In genomic region chr4:127402166-127402565, GRCm38 (mm10) we compare ENCODE assay signal across 37 mouse cellular contexts. TPM values are rescaled to one million over a fixed set of nuclear protein-coding genes. Genes with fewer than 3 reads are reported as not detected.
A peak's percentile ranks its signal among the peaks of the same experiment; 100 is the strongest.
DNase-seq lines count a peak whose midpoint lies in the region; ATAC-seq and TF ChIP-seq lines count a peak whose summit lies in the region.
"Had no signal": no experiment of that assay in that cellular context is flagged by ENCODE, and none has a peak within 500 bp of the region (broad histone marks: within the 10 kb centered on the region; RNA-seq: fewer than 3 reads in every experiment).

No protein-coding gene starts in this region.

- no peak for TF ChIP-seq CTCF in forebrain, postnatal 0 days (IDR thresholded peaks at IDR 0.05; ENCODE audit: low read depth)

- H3K27ac ChIP-seq in forebrain, postnatal 0 days (ENCODE audit: low read depth, low read length) = no peak overlapping the region
- no peak overlapping the region for H3K27ac ChIP-seq in forebrain, embryonic 11.5 days (ENCODE audit: low read depth, low read length)
- H3K27ac ChIP-seq: embryonic facial prominence, embryonic 10.5 days; embryonic facial prominence, embryonic 15.5 days; heart, embryonic 10.5 days; heart, embryonic 15.5 days; limb, embryonic 13.5 days; lung, embryonic 15.5 days; midbrain, embryonic 12.5 days; neural tube, embryonic 12.5 days; stomach, postnatal 0 days had no signal

- no peak overlapping the region for H3K4me2 ChIP-seq in forebrain, postnatal 0 days (ENCODE audit: low read depth)
- H3K4me2 ChIP-seq in forebrain, embryonic 11.5 days (ENCODE audit: low read depth, low read length, severe bottlenecking) = no peak overlapping the region
- H3K4me2 ChIP-seq: embryonic facial prominence, embryonic 15.5 days; heart, embryonic 15.5 days; limb, embryonic 13.5 days; liver, embryonic 11.5 days; lung, embryonic 15.5 days; midbrain, embryonic 12.5 days; neural tube, embryonic 12.5 days had no signal

- H3K4me3 ChIP-seq in forebrain, postnatal 0 days (ENCODE audit: low read depth, low read length) = no peak overlapping the region
- H3K4me3 ChIP-seq in forebrain, embryonic 11.5 days (ENCODE audit: low read depth, low read length) = no peak overlapping the region
- H3K4me3 ChIP-seq: embryonic facial prominence, embryonic 10.5 days; embryonic facial prominence, embryonic 15.5 days; heart, embryonic 10.5 days; heart, embryonic 15.5 days; limb, embryonic 13.5 days; lung, embryonic 15.5 days; midbrain, embryonic 12.5 days; neural tube, embryonic 12.5 days had no signal

- no peaks in the 10 kb centered on the region for H3K36me3 ChIP-seq in forebrain, postnatal 0 days (ENCODE audit: insufficient read depth)
- H3K36me3 ChIP-seq in forebrain, embryonic 11.5 days (ENCODE audit: control insufficient read depth, insufficient read depth, low read length) = no peaks in the 10 kb centered on the region
- H3K36me3 ChIP-seq: embryonic facial prominence, embryonic 10.5 days; embryonic facial prominence, embryonic 15.5 days; heart, embryonic 10.5 days; heart, embryonic 15.5 days; limb, embryonic 13.5 days; lung, embryonic 15.5 days; midbrain, embryonic 12.5 days; neural tube, embryonic 12.5 days had no signal

- peak; percentile 72; the same call in 1 of the 2 replicates for ATAC-seq in forebrain, postnatal 0 days
- ATAC-seq in forebrain, embryonic 11.5 days (replicated peaks; ENCODE audit: low FRiP score) = no peak
- ATAC-seq: inflammation-experienced regulatory T-cells, adult 6 months; Patski had no signal

- no peaks in the 10 kb centered on the region for H3K9me3 ChIP-seq in forebrain, postnatal 0 days (ENCODE audit: low read length)
- H3K9me3 ChIP-seq in forebrain, embryonic 11.5 days (ENCODE audit: control insufficient read depth, low read length) = no peaks in the 10 kb centered on the region
- H3K9me3 ChIP-seq: embryonic facial prominence, embryonic 10.5 days; embryonic facial prominence, embryonic 15.5 days; heart, embryonic 10.5 days; heart, embryonic 15.5 days; limb, embryonic 13.5 days; lung, embryonic 15.5 days; midbrain, embryonic 12.5 days; neural tube, embryonic 12.5 days had no signal

- H3K27me3 ChIP-seq in forebrain, postnatal 0 days (ENCODE audit: insufficient read depth, low read length) = no peaks in the 10 kb centered on the region
- no peaks in the 10 kb centered on the region for H3K27me3 ChIP-seq in forebrain, embryonic 11.5 days (ENCODE audit: control insufficient read depth, insufficient read depth, low read length)
- H3K27me3 ChIP-seq: embryonic facial prominence, embryonic 15.5 days; lung, embryonic 15.5 days; midbrain, embryonic 12.5 days; neural tube, embryonic 12.5 days had no signal

- H3K9ac ChIP-seq in forebrain, postnatal 0 days = no peak overlapping the region
- H3K9ac ChIP-seq in forebrain, embryonic 11.5 days (ENCODE audit: low read length) = no peak overlapping the region
- H3K9ac ChIP-seq: embryonic facial prominence, embryonic 15.5 days; heart, embryonic 15.5 days; limb, embryonic 13.5 days; lung, embryonic 15.5 days; midbrain, embryonic 12.5 days; neural tube, embryonic 12.5 days had no signal

- WGBS in forebrain, postnatal 0 days = 44% methylated on average over 4 of the region's 4 CpGs
- 86% methylated on average over 4 of the region's 4 CpGs for WGBS in forebrain, embryonic 11.5 days

- intact Hi-C loops in left cerebral cortex, postnatal 4 days (cut with DNase I) = no loop called here
- intact Hi-C loops in left cerebral cortex, postnatal 36 days (cut with DNase I) = no loop called here

- peak; percentile 83 to 87 for DNase-seq in cerebellum, postnatal 10 days
- no peak for DNase-seq in cerebellum, adult 11 months
- peak; percentile 60 for DNase-seq in forebrain, postnatal 0 days
- DNase-seq in forebrain, embryonic 11.5 days (ENCODE audit: low spot score) = no peak
- peak; percentile 36 for DNase-seq in left cerebral cortex, postnatal 4 days
- DNase-seq in left cerebral cortex, postnatal 36 days (ENCODE audit: low spot score in 2 of 2) = no peak
- DNase-seq in brain, adult 2 months (ENCODE audit: low read depth, low spot score) = peak; percentile 68
- no peak for DNase-seq in layer of hippocampus, postnatal 36 days
- DNase-seq: adrenal gland, postnatal 10 days; cerebellum, adult 8-10 months; gastrocnemius, postnatal 25 days; heart, adult 11 months; heart, postnatal 36 days; kidney, adult 11 months; kidney, postnatal 14 days; layer of hippocampus, adult 9-11 months; right cerebral cortex, postnatal 4 days; thymus, adult 18-20 months had no signal

- H3K4me1 ChIP-seq in forebrain, postnatal 0 days (ENCODE audit: insufficient read depth) = no peaks in the 10 kb centered on the region
- no peaks in the 10 kb centered on the region for H3K4me1 ChIP-seq in forebrain, embryonic 11.5 days (replicated peaks; ENCODE audit: control insufficient read depth, insufficient read depth, low read length)
- H3K4me1 ChIP-seq: embryonic facial prominence, embryonic 10.5 days; embryonic facial prominence, embryonic 15.5 days; heart, embryonic 10.5 days; heart, embryonic 15.5 days; limb, embryonic 13.5 days; lung, embryonic 15.5 days; midbrain, embryonic 12.5 days; neural tube, embryonic 12.5 days had no signal

RNA-seq across cellular contexts. Expression of gene Gjb5, which starts 44.2 kb away (rescaled TPM):
- total RNA-seq in forebrain, postnatal 0 days (2014; rRNA removed) = 0.10 TPM in 1 of 2 replicates, not detected in the other
- polyA plus RNA-seq in forebrain, postnatal 0 days (2015; fragmentation: Nextera tagmentation; extraction: Ambion mirVana) = 0.11 TPM in 1 of 2 replicates, not detected in the other
- polyA plus RNA-seq in forebrain, embryonic 11.5 days (2014; fragmentation: Nextera tagmentation; extraction: Ambion mirVana) = 0.21 and 0.45 TPM in 2 replicates
- under 1 TPM in 1 of 2 experiments, not detected in 1; 0.20 TPM for total RNA-seq in left cerebral cortex, postnatal 4 days (2021)
- not detected for total RNA-seq in left cerebral cortex, postnatal 36 days (2021)
- total RNA-seq in layer of hippocampus, postnatal 36 days (2021) = not detected
- total RNA-seq: gastrocnemius, adult 18-20 months; left cerebral cortex, adult 18-20 months; left cerebral cortex, postnatal 14 days; megakaryocyte progenitor cell, adult 5-6 weeks; MEL had no signal
- polyA plus RNA-seq: inflammation-experienced regulatory T-cells, adult 6 months; spleen, adult 2 months had no signal

RNA-seq across cellular contexts. Expression of gene Gjb4, which starts 48.3 kb away (rescaled TPM):
- not detected in 2 replicates for total RNA-seq in forebrain, postnatal 0 days (2014; rRNA removed)
- not detected in 2 replicates for polyA plus RNA-seq in forebrain, postnatal 0 days (2015; fragmentation: Nextera tagmentation; extraction: Ambion mirVana)
- not detected in 2 replicates for polyA plus RNA-seq in forebrain, embryonic 11.5 days (2014; fragmentation: Nextera tagmentation; extraction: Ambion mirVana)
- not detected for total RNA-seq in left cerebral cortex, postnatal 4 days (2021)
- total RNA-seq in left cerebral cortex, postnatal 36 days (2021) = not detected
- under 1 TPM in 1 of 2 experiments, not detected in 1; 0.25 TPM for total RNA-seq in layer of hippocampus, postnatal 36 days (2021)
- total RNA-seq: adrenal gland, postnatal 10 days; gastrocnemius, adult 18-20 months; gastrocnemius, postnatal 25 days; heart, postnatal 36 days; left cerebral cortex, adult 18-20 months; left cerebral cortex, postnatal 14 days; megakaryocyte progenitor cell, adult 5-6 weeks; MEL had no signal
- polyA plus RNA-seq: embryonic facial prominence, embryonic 10.5 days; frontal cortex, adult 2 months; heart, embryonic 10.5 days; heart, embryonic 15.5 days; inflammation-experienced regulatory T-cells, adult 6 months; limb, embryonic 13.5 days; liver, embryonic 11.5 days; midbrain, embryonic 12.5 days; neural tube, embryonic 12.5 days; spleen, adult 2 months had no signal

Comparison
In these comparisons a context has a peak if more than half of its experiments do, and no peak if none do; other contexts are left out.
1. DNase-seq: peak in cerebellum, postnatal 10 days (2 of 2), forebrain, postnatal 0 days (single experiment), left cerebral cortex, postnatal 4 days (single experiment) and brain, adult 2 months (single experiment); none in cerebellum, adult 11 months (single experiment), forebrain, embryonic 11.5 days (single experiment), left cerebral cortex, postnatal 36 days (0 of 2) and layer of hippocampus, postnatal 36 days (0 of 2).